Mouse (Mus musculus) cortical plate, adult 2 months (tissue): Measurements from ENCODE around the gene Kcnk7.

Experiments
- CTCF ChIP-seq: fragments of 200-500 bp; IDR thresholded peaks from 2 replicates; pipeline ENCODE4 v1.5.1; 2011; ENCODE audit warnings: mild to moderate bottlenecking, control low read depth, low read length; ENCODE audit not compliant: insufficient read depth; ENCODE audit errors: extremely low read depth
- POLR2A ChIP-seq: fragments of 200-500 bp; IDR thresholded peaks from 2 replicates; pipeline ENCODE4 v1.6.1; 2011; ENCODE audit warnings: mild to moderate bottlenecking, low read length, control low read depth; ENCODE audit not compliant: insufficient read depth; ENCODE audit errors: extremely low read depth

DNA sequence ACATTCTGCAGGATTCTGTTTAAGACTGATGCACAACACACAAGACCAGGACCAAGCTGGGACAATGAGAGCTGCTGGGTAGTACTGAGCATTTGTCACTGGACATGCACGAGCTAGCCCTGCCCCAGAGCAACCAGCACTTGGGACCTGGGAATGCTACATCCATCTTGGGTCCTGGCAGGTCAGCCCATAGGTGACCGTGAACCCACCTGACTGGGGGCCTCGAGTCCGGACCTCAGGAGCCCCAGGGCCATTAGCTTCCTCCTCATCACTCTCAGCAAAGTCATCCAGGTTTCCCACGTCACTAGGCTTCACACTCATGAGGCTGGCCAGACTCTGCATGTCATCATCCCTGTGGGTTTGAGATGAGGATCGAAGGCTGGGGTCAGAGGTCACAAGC, 17.1 kb downstream of the Kcnk7 start:
- TF ChIP-seq CTCF, result no peak
- no peak for TF ChIP-seq POLR2A
